Mouse (Mus musculus) thymus, adult 2 months (tissue): ENCODE measurements around the gene Nipal3.

Experiments
- CTCF ChIP-seq: fragments of 200-500 bp; IDR thresholded peaks from 2 replicates; pipeline ENCODE4 v1.5.1; 2012; ENCODE audit warnings: mild to moderate bottlenecking, control low read depth, low read length, moderate library complexity, borderline replicate concordance; ENCODE audit not compliant: control insufficient read depth, poor library complexity, insufficient read depth; ENCODE audit errors: extremely low read depth
- POLR2A ChIP-seq: fragments of 200-500 bp; IDR thresholded peaks from 2 replicates; pipeline ENCODE4 v1.6.1; 2012; ENCODE audit warnings: mild to moderate bottlenecking, low read length, control low read depth, moderate library complexity; ENCODE audit not compliant: control insufficient read depth, poor library complexity, insufficient read depth; ENCODE audit errors: extremely low read depth

DNA sequence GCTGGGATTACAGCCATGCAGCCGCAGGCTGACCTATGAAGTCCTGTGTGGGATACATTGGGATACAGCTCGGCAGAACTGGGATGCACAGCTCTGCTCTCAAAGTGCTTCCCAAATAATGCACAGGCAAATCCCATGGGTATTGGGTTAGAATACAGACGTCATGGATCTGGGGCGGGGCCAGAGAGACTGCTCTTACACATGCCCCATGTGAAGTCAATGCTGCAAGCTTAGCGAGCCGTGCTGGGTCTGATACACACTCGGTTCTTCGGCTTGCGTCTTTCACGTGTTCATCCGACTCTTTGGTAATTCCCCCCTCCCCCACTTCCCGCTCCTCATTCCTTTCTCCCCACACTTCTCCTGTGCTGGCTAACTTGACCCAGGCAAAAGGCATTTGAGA is 44.2 kb upstream of the Nipal3 start:
- TF ChIP-seq CTCF, result no peak
- no peak for TF ChIP-seq POLR2A
